Mouse (Mus musculus): ENCODE data around the gene Elmod1.

DNA sequence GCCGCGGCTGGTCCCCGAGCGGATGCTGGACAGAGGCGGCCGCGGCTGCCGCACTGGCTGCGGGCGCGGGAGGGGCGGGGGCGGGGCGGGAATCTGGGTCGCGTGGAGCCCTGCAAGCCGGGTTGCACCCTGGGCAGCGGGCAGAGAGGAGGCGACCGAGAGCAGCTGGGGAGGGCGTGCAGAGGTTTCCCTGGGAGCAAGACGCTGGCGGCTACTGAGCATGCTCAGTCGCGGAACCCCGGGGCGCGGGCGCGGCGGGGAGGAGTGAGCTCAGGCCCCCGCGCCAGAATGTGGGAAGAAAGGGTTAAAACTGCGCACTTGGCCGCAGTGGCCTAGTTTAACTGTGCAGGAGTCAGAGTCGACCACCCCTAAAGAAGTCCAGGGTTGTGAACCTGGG is at the start of gene Elmod1:
- no peak for TF ChIP-seq POLR2A (IDR thresholded peaks at IDR 0.05; ENCODE audit: borderline replicate concordance, control insufficient read depth, low read depth, low read length)
- no peak for TF ChIP-seq CTCF (IDR thresholded peaks at IDR 0.05; ENCODE audit: control insufficient read depth, insufficient read depth, low read length)
